Mouse (Mus musculus): ENCODE results near the gene Epb41l3. TPM values are rescaled to one million over a fixed set of nuclear protein-coding genes. Genes with fewer than 3 reads are reported as not detected.
A peak's percentile ranks its signal among the peaks of the same experiment; 100 is the strongest.

Epb41l3 gene
- polyA plus RNA-seq, 1 experiment = 160 TPM

DNA sequence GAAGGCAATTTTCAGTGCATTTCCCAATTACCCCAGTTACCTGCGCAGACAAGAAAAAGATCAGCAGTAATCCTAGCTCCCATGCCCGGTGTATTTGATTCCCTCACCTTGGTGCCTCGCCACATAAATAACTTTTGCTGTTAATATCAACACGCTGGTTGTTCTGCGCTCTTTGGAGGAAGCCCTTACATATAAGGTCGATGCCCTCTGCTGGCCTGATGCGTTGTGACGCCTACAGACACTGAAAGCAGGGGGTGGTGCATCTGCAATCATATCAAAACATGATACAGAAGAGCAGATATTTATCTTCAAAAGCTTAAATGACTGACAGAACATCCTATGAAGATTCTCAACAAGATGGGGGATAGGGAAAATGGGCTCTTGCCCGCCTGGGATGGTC lies 181.0 kb downstream of the Epb41l3 start:
- Histone ChIP-seq H3K4me1 (ENCODE audit: control insufficient read depth, insufficient read depth, low read length) (peaks cover 15% of the 10 kb centered on the region), H3K27ac (ENCODE audit: insufficient read depth, low read length) (peak overlapping the region; percentile 30; the same call in 1 of the 2 replicates), H3K4me3 (ENCODE audit: insufficient read depth, low read length) (no peak overlapping the region)
- TF ChIP-seq POLR2A (IDR thresholded peaks at IDR 0.05; ENCODE audit: low read depth, low read length) (no peak), CTCF (IDR thresholded peaks at IDR 0.05; ENCODE audit: borderline replicate concordance, insufficient read depth, low read length) (peak; percentile 73; the same call in 1 of the 2 replicates)

GRCm38 (mm10) chr17:69263810-69264565 lies 188.5 kb downstream of the Epb41l3 start:
- Histone ChIP-seq H3K27ac (ENCODE audit: insufficient read depth, low read length) (no peak overlapping the region), H3K4me1 (ENCODE audit: control insufficient read depth, insufficient read depth, low read length) (peaks cover 4% of the 10 kb centered on the region), H3K4me3 (ENCODE audit: insufficient read depth, low read length) (no peak overlapping the region)
- TF ChIP-seq CTCF (IDR thresholded peaks at IDR 0.05; ENCODE audit: borderline replicate concordance, insufficient read depth, low read length) (no peak), POLR2A (IDR thresholded peaks at IDR 0.05; ENCODE audit: low read depth, low read length) (no peak)

DNA sequence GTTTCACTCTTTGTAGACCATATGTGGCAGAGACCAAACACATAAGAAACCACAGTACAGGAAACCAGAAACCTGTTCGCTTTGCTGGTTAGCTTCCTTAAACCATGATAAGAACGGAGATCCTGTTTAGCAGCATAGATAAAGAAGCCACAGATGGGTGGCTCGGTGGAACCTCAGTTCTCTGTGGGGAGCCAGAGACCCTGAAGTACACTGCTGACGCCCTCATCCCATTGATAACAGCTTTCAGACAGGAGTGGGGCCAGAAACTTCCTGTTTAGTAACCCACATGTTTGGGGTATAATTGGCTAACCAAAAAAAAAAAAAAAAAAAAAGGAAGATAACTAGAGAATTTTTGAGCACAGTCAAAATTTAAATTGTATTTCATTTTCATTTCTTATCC lies 189.7 kb downstream of the Epb41l3 start:
- TF ChIP-seq CTCF (IDR thresholded peaks at IDR 0.05; ENCODE audit: borderline replicate concordance, insufficient read depth, low read length) (no peak), POLR2A (IDR thresholded peaks at IDR 0.05; ENCODE audit: low read depth, low read length) (no peak)
- H3K4me1 ChIP-seq (ENCODE audit: control insufficient read depth, insufficient read depth, low read length) = peaks cover 4% of the 10 kb centered on the region
- H3K4me3 ChIP-seq (ENCODE audit: insufficient read depth, low read length) = no peak overlapping the region
- peak overlapping the region; percentile 10; the same call in 1 of the 2 replicates for H3K27ac ChIP-seq (ENCODE audit: insufficient read depth, low read length)

GRCm38 (mm10) chr17:69265759-69266463 lies 190.4 kb downstream of the Epb41l3 start:
- Histone ChIP-seq H3K27ac (ENCODE audit: insufficient read depth, low read length) (peak overlapping the region; percentile 16; the same call in 1 of the 2 replicates), H3K4me3 (ENCODE audit: insufficient read depth, low read length) (no peak overlapping the region), H3K4me1 (ENCODE audit: control insufficient read depth, insufficient read depth, low read length) (peaks cover 4% of the 10 kb centered on the region)
- TF ChIP-seq CTCF (IDR thresholded peaks at IDR 0.05; ENCODE audit: borderline replicate concordance, insufficient read depth, low read length) (no peak), POLR2A (IDR thresholded peaks at IDR 0.05; ENCODE audit: low read depth, low read length) (no peak)

- H3K4me3 ChIP-seq (ENCODE audit: insufficient read depth, low read length) = no peak overlapping the region
- no peak for TF ChIP-seq POLR2A (IDR thresholded peaks at IDR 0.05; ENCODE audit: low read depth, low read length)
- no peak for TF ChIP-seq CTCF (IDR thresholded peaks at IDR 0.05; ENCODE audit: borderline replicate concordance, insufficient read depth, low read length)
- peaks cover 4% of the 10 kb centered on the region for H3K4me1 ChIP-seq (ENCODE audit: control insufficient read depth, insufficient read depth, low read length)
Observed at GRCm38 (mm10) chr17:69266936-69267335, 191.5 kb downstream of the Epb41l3 start.

DNA sequence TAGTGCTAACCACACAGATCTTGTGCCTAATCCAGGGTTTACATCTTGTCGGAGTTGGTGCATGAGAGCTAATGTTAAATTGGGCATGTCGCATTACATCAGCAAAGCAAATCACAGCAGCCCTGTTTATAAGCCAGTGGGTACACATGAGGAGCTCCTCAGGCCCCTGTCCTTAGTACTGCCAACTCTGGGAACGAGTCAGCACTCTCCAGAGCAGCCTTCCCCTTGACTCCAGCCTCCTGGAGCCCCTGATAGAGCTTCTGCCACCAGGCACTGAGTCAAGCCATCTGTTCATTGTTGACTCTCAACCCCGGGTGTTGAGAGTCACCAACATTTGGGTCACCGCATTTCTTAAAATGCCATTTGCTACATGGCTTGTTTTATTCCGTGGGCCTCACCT lies 192.0 kb downstream of the Epb41l3 start:
- Histone ChIP-seq H3K27ac (ENCODE audit: insufficient read depth, low read length) (no peak overlapping the region), H3K4me1 (ENCODE audit: control insufficient read depth, insufficient read depth, low read length) (peaks cover 4% of the 10 kb centered on the region), H3K4me3 (ENCODE audit: insufficient read depth, low read length) (no peak overlapping the region)
- TF ChIP-seq POLR2A (IDR thresholded peaks at IDR 0.05; ENCODE audit: low read depth, low read length) (no peak), CTCF (IDR thresholded peaks at IDR 0.05; ENCODE audit: borderline replicate concordance, insufficient read depth, low read length) (no peak)

More at GRCm38 (mm10) chr17:69266936-69267335, 191.5 kb downstream of the Epb41l3 start:
- H3K27ac ChIP-seq (ENCODE audit: insufficient read depth, low read length) = no peak overlapping the region

- Histone ChIP-seq H3K27ac (ENCODE audit: insufficient read depth, low read length) (no peak overlapping the region), H3K4me1 (ENCODE audit: control insufficient read depth, insufficient read depth, low read length) (no peaks in the 10 kb centered on the region), H3K4me3 (ENCODE audit: insufficient read depth, low read length) (no peak overlapping the region)
- TF ChIP-seq CTCF (IDR thresholded peaks at IDR 0.05; ENCODE audit: borderline replicate concordance, insufficient read depth, low read length) (no peak), POLR2A (IDR thresholded peaks at IDR 0.05; ENCODE audit: low read depth, low read length) (no peak)
Observed at GRCm38 (mm10) chr17:69277362-69277761, 201.9 kb downstream of the Epb41l3 start.

GRCm38 (mm10) chr17:69284511-69284910 lies 209.0 kb downstream of the Epb41l3 start:
- no peak overlapping the region for H3K4me3 ChIP-seq (ENCODE audit: insufficient read depth, low read length)
- H3K4me1 ChIP-seq (ENCODE audit: control insufficient read depth, insufficient read depth, low read length) = no peaks in the 10 kb centered on the region
- TF ChIP-seq POLR2A (IDR thresholded peaks at IDR 0.05; ENCODE audit: low read depth, low read length) (no peak), CTCF (IDR thresholded peaks at IDR 0.05; ENCODE audit: borderline replicate concordance, insufficient read depth, low read length) (no peak)
- no peak overlapping the region for H3K27ac ChIP-seq (ENCODE audit: insufficient read depth, low read length)

- no peak overlapping the region for H3K4me3 ChIP-seq (ENCODE audit: insufficient read depth, low read length)
- H3K27ac ChIP-seq (ENCODE audit: insufficient read depth, low read length) = no peak overlapping the region
- H3K4me1 ChIP-seq (ENCODE audit: control insufficient read depth, insufficient read depth, low read length) = no peaks in the 10 kb centered on the region
- no peak for TF ChIP-seq POLR2A (IDR thresholded peaks at IDR 0.05; ENCODE audit: low read depth, low read length)
- TF ChIP-seq CTCF (IDR thresholded peaks at IDR 0.05; ENCODE audit: borderline replicate concordance, insufficient read depth, low read length) = no peak
Observed at GRCm38 (mm10) chr17:69288130-69288529, 212.6 kb downstream of the Epb41l3 start.

DNA sequence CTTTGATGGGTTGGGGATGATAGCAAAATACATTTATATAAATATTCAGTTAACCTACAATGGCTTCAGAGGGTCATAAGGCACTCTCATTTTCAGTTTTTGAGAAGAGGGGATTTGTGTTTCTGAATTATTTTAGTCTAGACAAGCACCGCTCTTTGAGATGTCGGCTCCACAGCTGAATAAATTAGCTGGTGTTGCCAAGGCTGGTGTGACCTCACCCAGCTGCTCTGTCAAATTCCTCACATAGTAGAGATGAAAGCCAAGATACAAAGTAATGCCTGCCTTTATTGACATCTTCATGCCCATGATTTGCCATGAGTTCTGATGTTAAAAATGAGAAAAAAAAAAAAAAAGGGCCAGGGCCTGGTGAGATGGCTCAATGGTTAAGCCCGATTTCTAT lies 214.8 kb downstream of the Epb41l3 start:
- TF ChIP-seq POLR2A (IDR thresholded peaks at IDR 0.05; ENCODE audit: low read depth, low read length) (no peak), CTCF (IDR thresholded peaks at IDR 0.05; ENCODE audit: borderline replicate concordance, insufficient read depth, low read length) (no peak)
- Histone ChIP-seq H3K4me3 (ENCODE audit: insufficient read depth, low read length) (no peak overlapping the region), H3K27ac (ENCODE audit: insufficient read depth, low read length) (no peak overlapping the region), H3K4me1 (ENCODE audit: control insufficient read depth, insufficient read depth, low read length) (no peaks in the 10 kb centered on the region)

Measured in embryonic fibroblast, embryonic 13.5 days (primary cell).